Mouse (Mus musculus): ENCODE data around the gene Tmx1. TPM values are rescaled to one million over a fixed set of nuclear protein-coding genes. Genes with fewer than 3 reads are reported as not detected.

Gene Tmx1
- polyA plus RNA-seq, 1 experiment from 2014 or later = 76.1 TPM

DNA sequence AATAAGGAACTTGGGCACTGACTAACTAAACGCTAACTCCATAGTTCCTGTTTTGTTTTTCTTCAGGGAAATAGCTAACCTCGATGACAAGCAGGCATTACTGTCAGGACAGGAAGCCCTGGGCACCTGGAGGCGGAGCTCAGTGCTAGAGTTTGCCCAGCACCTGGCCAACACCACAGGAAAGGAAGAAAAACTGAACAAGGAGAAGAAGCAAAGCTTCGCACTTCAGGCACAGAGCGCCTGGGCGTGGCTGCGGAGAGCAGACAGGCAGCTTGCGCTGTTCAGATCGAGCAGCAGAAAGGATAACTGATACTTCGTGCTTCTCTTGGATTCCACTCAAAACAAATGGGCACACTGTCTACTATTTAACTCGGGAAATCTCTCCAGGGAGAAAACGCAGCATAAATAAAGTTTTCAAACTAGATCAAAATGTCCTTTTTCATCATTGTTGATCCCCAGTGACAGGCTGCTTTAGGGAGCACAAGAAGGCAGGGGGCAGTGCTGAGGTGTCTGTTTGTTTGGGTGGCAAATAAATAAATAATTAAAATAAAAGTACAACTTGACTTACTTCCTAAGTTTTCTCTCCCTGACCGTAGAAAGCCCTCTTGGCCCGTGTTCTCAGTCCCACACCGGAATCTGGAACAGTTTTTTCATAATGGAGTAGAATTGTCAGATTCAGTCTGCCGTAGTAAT is 24.1 kb downstream of the Tmx1 start:
- Histone ChIP-seq H3K9ac (replicated peaks; ENCODE audit: low read depth) (no peak overlapping the region), H3K36me3 (ENCODE audit: insufficient read depth, low read length) (no peaks in the 10 kb centered on the region), H3K27me3 (replicated peaks; ENCODE audit: insufficient read depth, low read length) (no peaks in the 10 kb centered on the region), H3K4me2 (replicated peaks; ENCODE audit: low read depth, low read length) (peak overlapping the region; percentile 20; the same call in 1 of the 2 replicates), H3K4me1 (ENCODE audit: insufficient read depth, low read depth, low read length) (no peaks in the 10 kb centered on the region), H3K4me3 (ENCODE audit: low read depth, low read length) (no peak overlapping the region), H3K27ac (ENCODE audit: low read length) (no peak overlapping the region), H3K9me3 (ENCODE audit: low read length) (no peaks in the 10 kb centered on the region)
- ATAC-seq (no peak), DNase-seq (ENCODE audit: low spot score) (no peak)
- 58% methylated on average over 16 of the region's 16 CpGs for WGBS
- TF ChIP-seq EP300 (IDR thresholded peaks at IDR 0.05) = no peak
- TF ChIP-seq CTCF (IDR thresholded peaks at IDR 0.05) = no peak; the same call in none of the 2 replicates

DNA sequence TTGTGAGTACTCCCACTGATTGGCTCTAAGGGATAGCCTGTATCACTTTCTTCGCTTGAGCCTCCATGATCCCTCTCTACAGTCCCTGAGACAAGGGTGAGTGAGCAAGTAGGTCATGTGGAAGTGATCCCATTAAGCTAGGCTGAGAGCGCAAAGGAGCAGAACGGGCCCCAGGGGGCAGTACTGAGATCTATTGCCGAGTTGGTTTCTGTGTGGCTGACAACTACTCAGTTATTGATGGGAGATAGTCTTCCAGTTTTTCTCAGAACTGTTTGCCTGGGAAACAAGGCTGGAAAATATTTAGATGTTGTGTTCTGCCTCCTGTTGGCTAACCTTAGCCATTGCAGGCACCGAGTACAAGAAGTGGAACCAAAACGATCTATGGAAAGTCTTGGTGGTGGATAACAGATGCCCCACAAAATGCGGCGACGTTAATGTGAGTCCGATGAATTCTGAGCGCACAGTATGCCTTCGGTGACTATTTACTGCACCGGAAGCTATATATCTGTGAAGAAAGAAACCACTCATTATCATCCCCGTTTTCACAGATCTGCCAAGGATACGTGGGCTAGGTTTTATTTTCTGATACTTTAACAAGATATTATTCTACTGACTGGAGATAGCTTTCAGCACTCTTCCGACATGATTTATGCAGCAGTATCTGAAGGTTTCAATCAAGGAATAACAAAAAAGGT is 24.8 kb downstream of the Tmx1 start:
- 79% methylated on average over 16 of the region's 16 CpGs for WGBS
- Histone ChIP-seq H3K27ac (ENCODE audit: low read length) (no peak overlapping the region), H3K27me3 (replicated peaks; ENCODE audit: insufficient read depth, low read length) (no peaks in the 10 kb centered on the region), H3K4me2 (replicated peaks; ENCODE audit: low read depth, low read length) (no peak overlapping the region), H3K4me1 (ENCODE audit: insufficient read depth, low read depth, low read length) (no peaks in the 10 kb centered on the region), H3K36me3 (ENCODE audit: insufficient read depth, low read length) (no peaks in the 10 kb centered on the region), H3K9me3 (ENCODE audit: low read length) (no peaks in the 10 kb centered on the region), H3K4me3 (ENCODE audit: low read depth, low read length) (no peak overlapping the region), H3K9ac (replicated peaks; ENCODE audit: low read depth) (no peak overlapping the region)
- no peak for ATAC-seq
- peak; percentile 49 for TF ChIP-seq CTCF (IDR thresholded peaks at IDR 0.05)
- TF ChIP-seq EP300 (IDR thresholded peaks at IDR 0.05) = no peak
- DNase-seq (ENCODE audit: low spot score) = peak; percentile 31

DNA sequence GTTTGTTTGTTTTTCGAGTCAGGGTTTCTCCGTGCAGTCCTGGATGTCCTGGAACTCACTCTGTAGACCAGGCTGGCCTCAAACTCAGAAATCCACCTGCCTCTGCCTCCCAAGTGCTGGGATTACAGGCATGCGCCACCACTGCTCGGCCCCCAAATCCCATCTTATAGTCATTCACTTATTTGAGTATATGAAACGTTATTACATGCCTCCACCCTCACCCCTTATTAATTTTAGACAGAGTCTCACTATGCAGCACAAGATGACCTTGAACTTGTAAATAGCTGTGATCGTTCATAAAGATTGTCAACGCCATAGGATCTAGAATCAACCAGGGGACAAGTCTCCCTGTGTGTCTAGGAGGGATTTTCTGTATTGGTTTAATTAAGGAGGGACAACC is 33.1 kb downstream of the Tmx1 start:
- no peaks in the 10 kb centered on the region for H3K9me3 ChIP-seq (ENCODE audit: low read length)
- no peak overlapping the region for H3K27ac ChIP-seq (ENCODE audit: low read length)
- no peak overlapping the region for H3K4me2 ChIP-seq (replicated peaks; ENCODE audit: low read depth, low read length)
- H3K36me3 ChIP-seq (ENCODE audit: insufficient read depth, low read length) = no peaks in the 10 kb centered on the region
- 79% methylated on average over 7 of the region's 7 CpGs for WGBS
- H3K4me1 ChIP-seq (ENCODE audit: insufficient read depth, low read depth, low read length) = no peaks in the 10 kb centered on the region
- no peak overlapping the region for H3K9ac ChIP-seq (replicated peaks; ENCODE audit: low read depth)
- TF ChIP-seq CTCF (IDR thresholded peaks at IDR 0.05) (no peak), EP300 (IDR thresholded peaks at IDR 0.05) (no peak)
- no peaks in the 10 kb centered on the region for H3K27me3 ChIP-seq (replicated peaks; ENCODE audit: insufficient read depth, low read length)
- ATAC-seq (no peak), DNase-seq (ENCODE audit: low spot score) (no peak)
- H3K4me3 ChIP-seq (ENCODE audit: low read depth, low read length) = no peak overlapping the region

DNA sequence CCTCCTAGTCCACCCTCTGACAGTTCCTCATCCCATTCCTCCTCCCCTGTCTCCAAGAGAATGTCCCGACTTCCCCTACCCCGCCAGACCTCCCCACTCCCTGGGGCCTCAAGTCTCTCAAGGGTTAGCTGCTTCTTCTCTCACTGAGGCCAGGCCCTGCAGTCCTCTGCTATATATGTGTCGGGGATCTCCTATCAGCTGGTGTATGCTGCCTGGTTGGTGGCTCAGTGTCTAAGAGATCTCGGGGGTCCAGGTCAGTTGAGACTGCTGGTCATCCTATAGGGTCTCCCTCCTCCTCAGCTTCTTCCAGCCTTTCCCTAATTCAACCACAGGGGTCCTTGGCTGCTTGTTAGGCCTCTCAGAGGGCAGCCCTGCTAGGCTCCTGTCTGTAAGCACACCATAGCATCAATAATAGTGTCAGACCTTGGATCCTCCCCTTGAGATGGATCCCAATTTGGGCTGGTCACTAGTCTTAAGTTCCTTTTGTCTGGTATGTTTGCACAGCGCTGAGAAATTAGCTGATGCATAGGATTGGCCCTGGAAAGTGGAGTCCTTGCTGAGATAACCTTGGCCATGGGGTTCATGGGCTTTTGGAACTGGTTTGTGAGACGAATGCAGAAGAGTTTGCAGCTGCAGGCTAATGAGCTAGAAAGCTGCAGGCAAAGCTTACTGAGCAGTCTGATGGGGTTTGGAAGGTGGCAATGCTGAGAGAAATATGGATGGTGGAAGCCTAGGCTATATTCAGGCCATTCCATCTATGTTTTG is 34.0 kb downstream of the Tmx1 start:
- DNase-seq (ENCODE audit: low spot score) (no peak), ATAC-seq (no peak)
- H3K4me3 ChIP-seq (ENCODE audit: low read depth, low read length) = no peak overlapping the region
- H3K27ac ChIP-seq (ENCODE audit: low read length) = no peak overlapping the region
- H3K27me3 ChIP-seq (replicated peaks; ENCODE audit: insufficient read depth, low read length) = no peaks in the 10 kb centered on the region
- 68% methylated on average over 6 of the region's 6 CpGs for WGBS
- no peak overlapping the region for H3K4me2 ChIP-seq (replicated peaks; ENCODE audit: low read depth, low read length)
- no peak for TF ChIP-seq CTCF (IDR thresholded peaks at IDR 0.05)
- no peak for TF ChIP-seq EP300 (IDR thresholded peaks at IDR 0.05)
- no peaks in the 10 kb centered on the region for H3K36me3 ChIP-seq (ENCODE audit: insufficient read depth, low read length)
- no peaks in the 10 kb centered on the region for H3K4me1 ChIP-seq (ENCODE audit: insufficient read depth, low read depth, low read length)
- no peaks in the 10 kb centered on the region for H3K9me3 ChIP-seq (ENCODE audit: low read length)
- no peak overlapping the region for H3K9ac ChIP-seq (replicated peaks; ENCODE audit: low read depth)

DNA sequence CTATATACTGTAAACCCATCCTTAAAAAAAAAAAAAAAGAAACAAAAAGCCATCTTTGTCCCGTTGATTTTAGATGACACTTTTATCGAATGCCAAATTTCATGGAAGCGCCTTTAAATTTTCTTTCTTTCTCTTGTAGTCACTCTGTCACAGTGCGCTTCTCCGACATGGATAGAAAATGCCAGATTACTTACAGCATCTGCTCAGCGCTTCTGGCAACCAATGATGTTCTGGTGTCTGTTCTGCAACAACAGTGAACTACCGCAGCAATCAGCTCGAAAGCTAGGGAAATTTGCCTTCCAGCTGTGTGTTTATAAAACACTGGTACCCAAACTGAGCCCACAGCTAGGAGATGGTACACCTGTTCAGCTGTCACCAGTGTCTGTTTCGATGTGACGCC is 39.5 kb downstream of the Tmx1 start:
- WGBS = 90% methylated on average over 10 of the region's 10 CpGs
- TF ChIP-seq EP300 (IDR thresholded peaks at IDR 0.05) (no peak), CTCF (IDR thresholded peaks at IDR 0.05) (no peak)

More for the DNA sequence above, 39.5 kb downstream of the Tmx1 start:
- Histone ChIP-seq H3K27me3 (replicated peaks; ENCODE audit: insufficient read depth, low read length) (no peaks in the 10 kb centered on the region), H3K9me3 (ENCODE audit: low read length) (no peaks in the 10 kb centered on the region), H3K36me3 (ENCODE audit: insufficient read depth, low read length) (no peaks in the 10 kb centered on the region), H3K27ac (ENCODE audit: low read length) (no peak overlapping the region), H3K4me2 (replicated peaks; ENCODE audit: low read depth, low read length) (no peak overlapping the region), H3K4me1 (ENCODE audit: insufficient read depth, low read depth, low read length) (no peaks in the 10 kb centered on the region), H3K9ac (replicated peaks; ENCODE audit: low read depth) (no peak overlapping the region), H3K4me3 (ENCODE audit: low read depth, low read length) (no peak overlapping the region)
- ATAC-seq (no peak), DNase-seq (ENCODE audit: low spot score) (no peak)
